Mouse (Mus musculus) Muller cell, postnatal 12 days (primary cell): ENCODE measurements around the gene Bend4.
A peak's percentile ranks its signal among the peaks of the same experiment; 100 is the strongest.

Experiments
- DNase-seq: peaks from one replicate; pipeline ENCODE4 v3.0.0-alpha.2; 2015; ENCODE audit errors: inconsistent ontology term

The Bend4 gene

DNA sequence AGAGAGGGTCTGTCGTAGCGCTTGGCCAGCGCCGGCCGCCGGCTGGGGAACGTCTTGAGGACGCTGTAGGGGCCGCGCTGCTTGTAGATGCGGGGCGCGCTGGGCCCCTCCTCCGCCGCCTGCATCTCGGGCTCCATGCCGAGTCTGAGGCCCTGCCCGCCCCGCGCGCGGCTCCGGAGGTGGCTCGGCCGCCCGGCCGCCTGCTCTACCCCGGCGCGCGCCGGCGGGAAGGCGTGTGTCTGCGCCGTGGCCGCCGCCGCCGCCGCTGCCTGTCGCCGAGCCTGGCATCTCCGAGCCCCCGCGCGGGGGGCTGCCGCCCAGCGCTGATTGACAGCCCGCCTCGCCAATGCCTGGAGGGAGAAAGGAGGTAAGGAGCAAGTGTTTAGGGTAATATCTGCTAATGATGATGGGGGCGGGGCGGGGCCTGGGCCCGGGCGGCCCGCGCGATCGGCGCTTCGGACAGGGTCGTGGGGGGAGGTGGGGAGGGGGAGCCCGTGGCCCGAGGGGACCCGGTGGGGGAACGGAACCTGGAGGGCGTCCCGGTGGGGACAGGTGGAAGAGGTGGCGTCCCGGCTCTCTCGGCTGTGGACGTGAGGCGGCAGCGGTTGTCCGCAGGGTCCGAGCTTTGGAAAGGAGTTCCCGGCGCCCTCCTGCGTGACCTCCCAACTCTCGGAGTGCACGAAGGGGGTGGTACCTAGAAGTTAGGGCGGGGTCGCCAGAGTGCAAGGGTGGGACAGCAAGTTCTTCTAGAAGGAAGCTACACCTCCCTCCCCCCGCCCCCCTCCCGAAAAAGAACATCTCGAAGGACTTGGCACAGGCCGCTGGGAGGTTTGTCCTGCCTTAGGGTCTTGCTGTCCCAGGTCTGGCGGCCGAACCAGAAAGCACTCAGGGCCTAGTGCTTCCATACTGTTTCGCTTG, at the start of gene Bend4:
TSS of gene Bend4 (minus strand) at position 868 of the 918 bp plus-strand sequence.
- DNase-seq: peak; percentile 89

- DNase-seq: peak; percentile 47
These were observed 45.6 kb upstream of the Bend4 start for GRCm38 (mm10) chr5:67473723-67474122.

- peak; percentile 9 for DNase-seq
These were observed 45.0 kb upstream of the Bend4 start for GRCm38 (mm10) chr5:67473094-67473493.

- peak; percentile 70 for DNase-seq
These were observed 38.9 kb upstream of the Bend4 start for GRCm38 (mm10) chr5:67466866-67467530.

GRCm38 (mm10) chr5:67464899-67465298, 36.8 kb upstream of the Bend4 start:
- DNase-seq: no peak

GRCm38 (mm10) chr5:67463636-67464035, 35.5 kb upstream of the Bend4 start:
- no peak for DNase-seq

DNA sequence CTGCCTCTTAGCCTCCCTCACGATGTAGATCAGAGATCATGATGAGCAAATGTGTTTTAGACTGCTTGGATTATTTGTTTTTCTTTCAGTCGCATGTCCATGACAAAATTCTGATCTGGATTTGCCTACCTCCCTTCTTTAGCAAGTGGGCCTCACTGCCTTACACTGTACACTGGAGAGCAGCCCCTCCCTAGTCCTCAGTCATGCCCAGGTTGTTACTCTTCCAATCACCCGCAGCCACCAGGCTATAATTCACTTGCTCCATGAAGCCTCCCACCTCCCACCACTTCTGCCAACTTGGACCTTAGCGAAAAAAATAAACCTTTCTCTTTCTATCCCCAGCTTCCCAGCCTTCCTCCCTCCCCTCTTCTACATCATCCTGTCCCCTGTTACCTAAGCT, 34.2 kb upstream of the Bend4 start:
- DNase-seq: no peak

- no peak for DNase-seq
These were observed 28.7 kb upstream of the Bend4 start for GRCm38 (mm10) chr5:67456841-67457240.

- DNase-seq: no peak
These were observed 26.2 kb upstream of the Bend4 start for GRCm38 (mm10) chr5:67454282-67454681.

DNA sequence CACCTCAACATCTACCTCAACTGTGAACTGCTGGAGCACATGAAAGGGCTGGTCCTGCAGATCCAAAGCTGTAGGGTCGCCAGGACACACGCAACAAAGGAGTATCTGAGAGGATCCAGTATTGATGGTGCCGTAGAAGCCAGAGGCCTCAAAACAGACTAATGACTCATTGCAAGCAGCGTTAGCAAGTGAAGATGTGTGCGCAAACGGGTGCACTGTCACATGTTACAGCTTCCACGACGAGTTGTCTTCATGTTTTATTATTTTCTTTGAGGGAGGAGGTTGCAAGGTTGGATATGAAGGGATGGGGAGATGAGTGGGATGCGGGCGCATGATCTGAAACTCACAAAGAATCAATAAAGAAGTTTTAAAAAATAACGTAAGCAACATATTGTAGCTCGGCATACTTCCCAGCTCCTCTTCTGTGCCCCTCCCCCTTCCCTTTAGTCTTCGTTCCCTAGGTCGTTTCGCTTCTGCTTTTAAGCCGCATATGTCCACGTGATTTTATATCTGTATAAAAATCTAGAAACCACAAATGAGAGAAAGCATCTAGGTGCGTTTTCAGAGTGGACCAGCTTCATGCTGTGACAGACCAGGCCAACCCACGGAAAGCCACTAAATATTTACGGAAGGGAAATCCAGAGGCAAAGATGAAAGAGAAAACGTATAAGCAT, 22.0 kb upstream of the Bend4 start:
- DNase-seq: no peak

DNA sequence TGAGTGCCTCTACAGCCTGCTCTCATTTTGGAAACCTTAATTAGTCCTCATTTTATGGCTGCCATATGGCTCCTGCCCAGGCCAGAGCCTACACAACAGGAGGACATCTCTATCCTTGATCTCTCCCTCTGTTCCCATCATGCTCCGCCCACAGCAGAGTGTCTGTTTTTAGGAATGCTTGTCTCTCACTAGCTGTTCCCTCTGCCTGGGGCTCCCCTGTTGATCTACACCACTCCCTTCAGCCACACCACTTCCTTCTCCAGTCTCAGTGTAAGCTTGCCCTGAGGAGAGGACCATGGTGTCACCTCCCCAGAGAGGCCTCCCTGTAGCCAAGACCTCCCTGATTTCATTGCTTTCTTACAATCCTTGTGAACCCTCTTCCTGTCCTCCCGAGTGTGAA, 18.4 kb upstream of the Bend4 start:
- no peak for DNase-seq

DNA sequence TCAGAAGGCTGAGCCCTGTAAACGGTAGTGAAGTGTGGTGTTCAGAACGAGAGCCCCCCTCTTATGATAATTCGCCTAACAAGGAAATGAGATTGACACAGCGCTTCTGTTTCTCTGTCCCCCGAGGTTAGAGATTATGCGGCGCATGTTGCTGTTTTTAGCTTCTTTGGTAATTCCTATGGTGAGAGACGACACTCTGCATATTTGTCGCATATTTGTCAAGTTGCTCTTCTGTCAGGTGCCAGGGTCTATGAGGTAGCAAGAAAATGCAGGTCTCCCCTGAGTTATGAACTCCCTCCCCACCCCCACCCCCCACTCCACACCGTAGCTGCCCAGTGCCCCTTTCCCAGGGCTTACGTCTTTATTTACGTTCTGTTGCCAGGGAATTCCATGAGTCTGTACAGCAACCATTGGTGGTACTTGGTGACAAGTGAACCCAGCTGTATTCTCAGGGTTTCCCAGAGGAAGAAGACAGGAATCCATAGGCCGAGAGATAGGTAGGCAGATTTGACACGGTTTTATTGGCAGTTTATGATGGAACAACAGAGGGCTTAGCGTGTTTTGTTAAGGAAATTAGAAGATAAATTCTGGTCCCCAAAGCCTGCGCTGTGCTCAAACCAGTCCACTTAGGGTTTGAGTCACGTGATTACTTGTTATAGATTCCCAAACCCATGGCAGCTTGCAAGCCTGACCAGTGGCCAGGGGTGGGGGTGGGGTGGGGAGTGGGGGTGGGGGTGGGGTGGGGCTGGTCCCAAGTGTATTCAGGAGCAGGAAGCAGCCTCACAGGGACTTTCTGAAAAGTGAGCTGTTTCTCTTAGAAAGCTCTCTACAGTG, 16.3 kb upstream of the Bend4 start:
- no peak for DNase-seq

GRCm38 (mm10) chr5:67442813-67443450, 14.8 kb upstream of the Bend4 start:
- DNase-seq: no peak

DNA sequence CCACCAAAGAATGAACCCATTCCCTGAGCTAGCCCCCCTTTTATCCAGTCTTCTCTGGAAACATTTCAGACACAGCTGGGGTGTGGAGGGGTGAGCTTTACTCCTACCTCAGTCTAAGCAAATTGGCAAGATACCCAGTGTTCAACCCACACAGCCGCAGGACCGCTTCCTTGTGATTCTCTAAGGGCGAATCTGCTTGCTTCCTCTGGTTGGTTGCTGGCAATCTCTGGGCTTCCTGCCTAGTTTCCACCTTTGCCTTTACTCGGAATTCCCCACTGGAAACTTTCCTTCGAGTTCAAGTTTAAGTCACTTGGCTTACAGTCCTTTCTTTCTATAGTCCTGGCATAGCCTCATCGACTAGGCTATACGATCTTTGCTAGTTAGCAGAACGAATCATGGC, 12.5 kb upstream of the Bend4 start:
- DNase-seq: no peak

- no peak for DNase-seq
These were observed 9.3 kb upstream of the Bend4 start for GRCm38 (mm10) chr5:67437403-67437802.

DNA sequence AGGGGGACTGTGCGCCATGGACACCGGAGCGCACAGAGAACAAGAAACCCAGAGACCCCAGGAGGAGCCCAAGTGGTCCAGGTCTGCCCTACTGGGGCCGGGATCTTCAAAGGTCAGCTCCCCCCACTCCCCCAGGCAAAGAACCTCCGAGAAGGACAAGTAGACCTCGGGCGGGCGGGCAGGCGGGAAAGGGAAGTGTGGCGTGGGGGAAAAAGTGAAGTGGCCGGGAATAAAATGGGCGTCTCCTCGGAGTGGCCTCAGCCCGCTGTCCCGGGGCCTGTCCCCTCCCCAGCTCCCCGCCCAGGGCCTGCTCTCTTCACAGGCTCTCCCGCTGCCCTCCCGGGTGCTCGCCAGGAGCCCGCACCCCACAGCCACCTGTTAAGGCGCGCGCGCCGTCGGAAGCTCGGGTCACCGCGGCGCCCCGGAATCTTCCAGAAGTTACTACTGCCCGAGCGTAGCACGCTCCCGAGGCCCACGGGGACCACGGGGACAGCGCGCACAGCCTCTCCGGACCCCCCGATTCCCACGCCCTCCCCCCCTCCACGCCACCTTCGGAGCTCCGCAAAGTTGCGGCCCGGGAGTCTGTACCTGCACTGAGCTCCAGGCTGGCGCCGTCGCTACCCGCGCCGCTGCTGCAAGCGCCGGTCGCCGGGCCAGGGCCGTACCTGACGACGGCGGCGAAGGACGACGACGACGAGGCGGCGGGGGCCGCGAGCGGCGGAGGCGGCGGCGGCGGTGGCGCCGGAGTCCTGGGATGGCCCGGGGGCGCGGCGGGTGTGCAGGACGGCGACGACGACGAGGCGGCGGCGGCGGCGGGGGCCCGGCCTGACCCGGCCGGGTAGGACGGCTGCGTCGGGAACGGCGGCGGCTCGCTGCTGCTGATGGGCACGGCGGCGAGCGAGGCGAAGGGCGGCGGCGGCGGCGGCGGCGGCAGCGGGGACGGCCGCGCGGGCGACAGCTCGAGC, 1.4 kb downstream of the Bend4 start:
- peak; percentile 23 for DNase-seq

- no peak for DNase-seq
These were observed 2.1 kb downstream of the Bend4 start for GRCm38 (mm10) chr5:67426011-67426410.

DNA sequence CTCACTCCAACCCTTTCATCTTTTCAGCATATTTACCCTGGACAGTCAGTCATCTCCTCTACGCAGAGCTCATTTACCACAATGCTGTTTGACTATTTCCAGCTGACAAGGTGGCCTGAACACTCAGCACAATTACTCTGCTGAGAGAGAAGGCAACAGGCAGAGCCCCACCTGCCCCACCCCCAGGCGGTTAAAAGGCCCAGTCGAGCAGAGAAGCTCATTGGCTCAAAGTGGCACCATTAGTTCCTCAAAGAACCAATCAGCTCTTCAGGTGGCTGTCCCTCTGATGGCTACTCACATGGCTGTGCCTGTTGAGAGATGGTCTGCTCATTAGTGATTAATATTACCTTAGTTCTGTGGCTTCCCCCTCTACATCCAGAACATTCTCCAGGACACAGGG, 3.5 kb downstream of the Bend4 start:
- peak; percentile 12 for DNase-seq

- no peak for DNase-seq
These were observed 4.1 kb downstream of the Bend4 start for GRCm38 (mm10) chr5:67423963-67424362.

GRCm38 (mm10) chr5:67423326-67423725, 4.8 kb downstream of the Bend4 start:
- DNase-seq: no peak
